Comparison of ENCODE assay signal across 9 mouse cellular contexts in the genomic region with DNA sequence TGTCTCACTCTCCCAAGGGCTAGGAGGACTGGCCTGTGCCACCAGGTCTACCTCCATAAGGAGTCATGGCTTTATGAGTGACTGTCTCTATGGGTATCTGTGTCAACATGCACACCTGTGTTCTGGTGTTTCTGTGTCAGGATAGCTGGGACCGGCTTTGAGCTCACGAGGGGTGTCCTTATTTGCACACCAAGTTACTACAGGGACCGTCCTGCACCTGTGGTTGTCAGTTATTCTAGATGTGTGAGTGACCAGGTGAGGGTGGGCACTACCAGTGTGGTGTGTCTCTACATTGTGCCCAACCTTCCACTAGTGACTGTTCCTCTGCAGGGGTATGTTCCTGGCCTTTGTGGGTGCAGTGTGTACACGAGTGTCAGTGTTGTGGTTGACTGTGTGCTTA. TPM values are rescaled to one million over a fixed set of nuclear protein-coding genes. Genes with fewer than 3 reads are reported as not detected.
DNase-seq lines count a peak whose midpoint lies in the region; ATAC-seq and TF ChIP-seq lines count a peak whose summit lies in the region.
"Had no signal": no experiment of that assay in that cellular context is flagged by ENCODE, and none has a peak within 500 bp of the region (broad histone marks: within the 10 kb centered on the region; RNA-seq: fewer than 3 reads in every experiment).

No protein-coding gene starts in this region.

- no peak for TF ChIP-seq CTCF in heart, adult 2 months (IDR thresholded peaks at IDR 0.05)

- intact Hi-C loops in heart, adult 2 months (cut with DNase I) = loop anchor here (10.0 kb wide), 1 partner anchor 438 kb away; the partner anchor contains the start of gene Adgre5

- peaks cover 6% of the 10 kb centered on the region for H3K4me1 ChIP-seq in heart, adult 2 months (ENCODE audit: control insufficient read depth, insufficient read depth, low read length)
- peaks cover 55% of the 10 kb centered on the region for H3K4me1 ChIP-seq in liver, embryonic 13.5 days (replicated peaks)

- peak overlapping the region; percentile 77 for H3K4me2 ChIP-seq in liver, embryonic 13.5 days

- H3K79me2 ChIP-seq in heart, adult 2 months (replicated peaks; ENCODE audit: control insufficient read depth, insufficient read depth, low read length) = no peaks in the 10 kb centered on the region

- DNase-seq in heart, adult 2 months = no peak
- DNase-seq in heart, adult 9 months (ENCODE audit: low spot score in 2 of 2) = no peak
- DNase-seq in thymus, postnatal 14 days = peak; percentile 36
- no peak for DNase-seq in thymus, adult 18-20 months
- DNase-seq in liver, embryonic 13.5 days = no peak
- DNase-seq in testis, postnatal 14 days (ENCODE audit: low spot score) = no peak
- no peak for DNase-seq in B cell, adult 2 months
- no peak for DNase-seq in layer of hippocampus, adult 9-10 months (ENCODE audit: low spot score)

- no peak for TF ChIP-seq POLR2A in heart, adult 2 months (IDR thresholded peaks at IDR 0.05; ENCODE audit: insufficient read depth, low read depth, low read length)

- no peak overlapping the region for H3K27ac ChIP-seq in heart, adult 2 months
- no peak overlapping the region for H3K27ac ChIP-seq in liver, embryonic 13.5 days

- no peak for ATAC-seq in liver, embryonic 13.5 days (ENCODE audit: low read depth)
- ATAC-seq: inflammation-experienced regulatory T-cells, adult 6 months had no signal

- 73% methylated on average over 4 of the region's 4 CpGs for WGBS in heart, adult 2 months
- WGBS in liver, embryonic 13.5 days (ENCODE audit: insufficient replicate concordance) = 55% methylated on average over 4 of the region's 4 CpGs

- TF ChIP-seq EP300 in heart, adult 2 months (IDR thresholded peaks at IDR 0.05; ENCODE audit: insufficient read depth, low read depth, low read length) = no peak

- no peaks in the 10 kb centered on the region for H3K36me3 ChIP-seq in heart, adult 2 months (ENCODE audit: control insufficient read depth, insufficient read depth, low read length)
- H3K36me3 ChIP-seq in liver, embryonic 13.5 days = no peaks in the 10 kb centered on the region

- H3K27me3 ChIP-seq in heart, adult 2 months (ENCODE audit: control insufficient read depth, insufficient read depth, low read length) = no peaks in the 10 kb centered on the region
- peaks cover 40% of the 10 kb centered on the region for H3K27me3 ChIP-seq in liver, embryonic 13.5 days

- H3K4me3 ChIP-seq in heart, adult 2 months = peak overlapping the region; percentile 58; the same call in 1 of the 2 replicates
- peak overlapping the region; percentile 64 for H3K4me3 ChIP-seq in liver, embryonic 13.5 days (replicated peaks)

- H3K9me3 ChIP-seq in liver, embryonic 13.5 days (replicated peaks) = no peaks in the 10 kb centered on the region

- peak overlapping the region; percentile 83 for H3K9ac ChIP-seq in heart, adult 2 months (ENCODE audit: low read depth, low read length)
- H3K9ac ChIP-seq in liver, embryonic 13.5 days = no peak overlapping the region

RNA-seq across cellular contexts. Expression of gene Nanos3, which starts 2.2 kb away (rescaled TPM):
- 1 to 10 TPM in 1 of 2 experiments, not detected in 1; 1.9 TPM for total RNA-seq in heart, adult 2 months (2021)
- polyA plus RNA-seq in heart, adult 2 months (2012; rRNA removed) = 0.61 TPM in 1 of 2 replicates, not detected in the other
- polyA plus RNA-seq in liver, embryonic 13.5 days (2015; fragmentation: Nextera tagmentation; extraction: Ambion mirVana) = 0.28 and 0.34 TPM in 2 replicates
- polyA plus RNA-seq: inflammation-experienced regulatory T-cells, adult 6 months had no signal

RNA-seq across cellular contexts. Expression of gene 4930432K21Rik, which starts 35.0 kb away (rescaled TPM):
- under 1 TPM; 0.26 to 0.30 TPM for total RNA-seq in heart, adult 2 months (2021)
- 0.29 and 0.55 TPM in 2 replicates for polyA plus RNA-seq in heart, adult 2 months (2012; rRNA removed)
- polyA plus RNA-seq in liver, embryonic 13.5 days (2015; fragmentation: Nextera tagmentation; extraction: Ambion mirVana) = 0.13 and 0.25 TPM in 2 replicates

RNA-seq across cellular contexts. Expression of gene Cc2d1a, which starts 35.1 kb away (rescaled TPM):
- 10 to 100 TPM; 10.6 to 11.9 TPM for total RNA-seq in heart, adult 2 months (2021)
- 10.2 and 11.2 TPM in 2 replicates for polyA plus RNA-seq in heart, adult 2 months (2012; rRNA removed)
- polyA plus RNA-seq in liver, embryonic 13.5 days (2015; fragmentation: Nextera tagmentation; extraction: Ambion mirVana) = 5.4 and 6.2 TPM in 2 replicates

RNA-seq across cellular contexts. Expression of gene Zswim4, which starts 54.0 kb away (rescaled TPM):
- 1 to 10 TPM; 6.8 to 8.2 TPM for total RNA-seq in heart, adult 2 months (2021)
- polyA plus RNA-seq in heart, adult 2 months (2012; rRNA removed) = 7.6 and 10.4 TPM in 2 replicates
- 2.1 and 2.2 TPM in 2 replicates for polyA plus RNA-seq in liver, embryonic 13.5 days (2015; fragmentation: Nextera tagmentation; extraction: Ambion mirVana)

RNA-seq across cellular contexts. Expression of gene Podnl1, which starts 57.0 kb away (rescaled TPM):
- not detected for total RNA-seq in heart, adult 2 months (2021)
- polyA plus RNA-seq in heart, adult 2 months (2012; rRNA removed) = 0.20 and 0.23 TPM in 2 replicates
- 0.05 TPM in 1 of 2 replicates, not detected in the other for polyA plus RNA-seq in liver, embryonic 13.5 days (2015; fragmentation: Nextera tagmentation; extraction: Ambion mirVana)
